Mouse (Mus musculus) heart, adult 2 months (tissue): ENCODE data around the gene Gcc2. TPM values are rescaled to one million over a fixed set of nuclear protein-coding genes. Genes with fewer than 3 reads are reported as not detected.

Source experiments
- DNase-seq, 2 experiments: peaks; one replicate each; pipeline ENCODE4 v3.0.0; 2021
- H3K27ac ChIP-seq: fragments of 200-600 bp; 2 replicates; pipeline ENCODE4 v1.8.1; 2022
- H3K27me3 ChIP-seq: fragments of 200-500 bp; 2 replicates; pipeline ENCODE4 v1.6.1; 2012; ENCODE audit warnings: mild to moderate bottlenecking, low read length, inconsistent platforms, mixed read lengths; ENCODE audit not compliant: control insufficient read depth, insufficient read depth
- H3K36me3 ChIP-seq: fragments of 200-500 bp; 2 replicates; pipeline ENCODE4 v1.6.1; 2012; ENCODE audit warnings: low read length, inconsistent platforms; ENCODE audit not compliant: control insufficient read depth, insufficient read depth
- H3K4me1 ChIP-seq: fragments of 200-500 bp; 2 replicates; pipeline ENCODE4 v1.6.1; 2011; ENCODE audit warnings: low read length; ENCODE audit not compliant: control insufficient read depth, insufficient read depth
- H3K4me3 ChIP-seq: fragments of 200-600 bp; 2 replicates; pipeline ENCODE4 v1.8.1; 2022
- H3K79me2 ChIP-seq: fragments of 200-500 bp; replicated peaks from 2 replicates; pipeline ENCODE4 v1.6.1; 2012; ENCODE audit warnings: mild to moderate bottlenecking, inconsistent platforms, low read length, moderate library complexity, mixed read lengths; ENCODE audit not compliant: control insufficient read depth, insufficient read depth
- H3K9ac ChIP-seq: fragments of 200-500 bp; 2 replicates; pipeline ENCODE4 v1.6.1; 2012; ENCODE audit warnings: low read depth, mild to moderate bottlenecking, control low read depth, inconsistent platforms, low read length, mixed read lengths
- CTCF ChIP-seq: fragments of 200-600 bp; IDR thresholded peaks from 2 replicates; pipeline ENCODE4 v1.8.1; 2022; ENCODE audit warnings: antibody characterized with exemption, mild to moderate bottlenecking, moderate library complexity
- EP300 ChIP-seq: fragments of 200-500 bp; IDR thresholded peaks from 2 replicates; pipeline ENCODE4 v1.6.1; 2011; ENCODE audit warnings: low read depth, low read length, control low read depth; ENCODE audit not compliant: insufficient read depth
- POLR2A ChIP-seq: fragments of 200-500 bp; IDR thresholded peaks from 2 replicates; pipeline ENCODE4 v1.6.1; 2011; ENCODE audit warnings: mild to moderate bottlenecking, low read depth, low read length, control low read depth; ENCODE audit not compliant: insufficient read depth
- WGBS: fragments of 180-500 bp; shearing (Covaris S2); methylation state at CpG from one replicate; pipeline ENCODE4 v1.1.7; 2018; 5-methylcytosine and 5-hydroxymethylcytosine counted together
- intact Hi-C: fragments of 180-260 bp; cut with DNase I; formaldehyde crosslinking; loops from one replicate; pipeline ENCODE4 v1.15.1; 2025
- polyA plus RNA-seq: library from polyadenylated mRNA; depleted of rRNA; stranded (reverse); fragments of >200 nt; gene quantifications from 2 replicates; pipeline ENCODE4 v1.2.3, GENCODE M21; 2012
- total RNA-seq, 2 experiments: library from RNA; stranded (reverse); gene quantifications; 2 replicates each; pipeline ENCODE4 v1.2.3; 2021

Gcc2 gene
- total and polyA plus RNA-seq, 3 experiments, result 7.9 to 29.3 (median 22.6) TPM

GRCm38 (mm10) chr10:58338590-58338989 is 83.3 kb downstream of the Gcc2 start:
- no peak for TF ChIP-seq CTCF
- no peak for TF ChIP-seq POLR2A
- no peak for TF ChIP-seq EP300
- Histone ChIP-seq H3K9ac (no peak overlapping the region), H3K4me3 (no peak overlapping the region), H3K79me2 (peaks cover 9% of the 10 kb centered on the region), H3K27ac (peak overlapping the region; percentile 45; the same call in 1 of the 2 replicates), H3K36me3 (peaks cover 21% of the 10 kb centered on the region), H3K27me3 (no peaks in the 10 kb centered on the region), H3K4me1 (peaks cover 16% of the 10 kb centered on the region)
- whole genome bisulfite sequencing, result 40% methylated on average over 1 of the region's 1 CpGs
- intact Hi-C loops, result no loop called here
- no peak for DNase-seq

- TF ChIP-seq EP300 (0 out of 2 replicates have a peak, but pooled peaks have one; percentile 58), POLR2A (no peak)
- 19% methylated on average over 2 of the region's 2 CpGs for WGBS
- H3K9ac ChIP-seq, result no peak overlapping the region
- H3K4me1 ChIP-seq, result peaks cover 14% of the 10 kb centered on the region
- peaks cover 31% of the 10 kb centered on the region for H3K36me3 ChIP-seq
- intact Hi-C loops, result loop anchor here (2.0 kb wide), 1 partner anchor 17 kb away; no protein-coding TSS in a partner anchor
- no peaks in the 10 kb centered on the region for H3K27me3 ChIP-seq
- H3K4me3 ChIP-seq, result no peak overlapping the region
- peaks cover 9% of the 10 kb centered on the region for H3K79me2 ChIP-seq
- DNase-seq, result peak; percentile 49 to 76
- peak overlapping the region; percentile 80 for H3K27ac ChIP-seq
Measured at GRCm38 (mm10) chr10:58341685-58342084, 86.4 kb downstream of the Gcc2 start.

- H3K27ac ChIP-seq, result peak overlapping the region; percentile 80
- no peak overlapping the region for H3K9ac ChIP-seq
- H3K4me3 ChIP-seq, result no peak overlapping the region
- intact Hi-C loops, result no loop called here
- H3K27me3 ChIP-seq, result no peaks in the 10 kb centered on the region
- H3K36me3 ChIP-seq, result peaks cover 34% of the 10 kb centered on the region
- no peak for TF ChIP-seq POLR2A
- no peak for TF ChIP-seq CTCF
- no peak for TF ChIP-seq EP300
- peaks cover 14% of the 10 kb centered on the region for H3K4me1 ChIP-seq
- H3K79me2 ChIP-seq, result peaks cover 7% of the 10 kb centered on the region; the same call in 1 of the 2 replicates
- WGBS, result 31% methylated on average over 2 of the region's 2 CpGs
- no peak for DNase-seq
Measured at GRCm38 (mm10) chr10:58342199-58342598, 86.9 kb downstream of the Gcc2 start.

GRCm38 (mm10) chr10:58343552-58343951 is 88.3 kb downstream of the Gcc2 start:
- TF ChIP-seq POLR2A (no peak), EP300 (no peak), CTCF (no peak)
- peaks cover 30% of the 10 kb centered on the region for H3K36me3 ChIP-seq
- no peak for DNase-seq
- no peak overlapping the region for H3K4me3 ChIP-seq
- H3K27ac ChIP-seq, result peak overlapping the region; percentile 80
- intact Hi-C loops, result no loop called here
- H3K27me3 ChIP-seq, result no peaks in the 10 kb centered on the region
- H3K4me1 ChIP-seq, result peaks cover 12% of the 10 kb centered on the region
- H3K9ac ChIP-seq, result no peak overlapping the region
- peaks cover 6% of the 10 kb centered on the region; the same call in 1 of the 2 replicates for H3K79me2 ChIP-seq
- WGBS, result 45% methylated on average over 3 of the region's 3 CpGs

- no peaks in the 10 kb centered on the region for H3K27me3 ChIP-seq
- 0 out of 2 replicates have a peak, but pooled peaks cover 3% of the 10 kb centered on the region for H3K79me2 ChIP-seq
- DNase-seq, result no peak
- WGBS, result 52% methylated on average over 3 of the region's 3 CpGs
- intact Hi-C loops, result loop anchor here (10.0 kb wide), 2 partner anchors 204 to 274 kb away; no protein-coding TSS in a partner anchor
- no peak for TF ChIP-seq EP300
- no peak for TF ChIP-seq POLR2A
- TF ChIP-seq CTCF, result no peak
- H3K4me1 ChIP-seq, result peaks cover 8% of the 10 kb centered on the region
- H3K36me3 ChIP-seq, result peaks cover 31% of the 10 kb centered on the region
- H3K27ac ChIP-seq, result no peak overlapping the region; the same call in 1 of the 2 replicates
- H3K4me3 ChIP-seq, result no peak overlapping the region
- H3K9ac ChIP-seq, result no peak overlapping the region
Measured at GRCm38 (mm10) chr10:58350600-58350999, 95.3 kb downstream of the Gcc2 start.

- H3K27ac ChIP-seq, result no peak overlapping the region; the same call in 1 of the 2 replicates
- TF ChIP-seq EP300, result no peak
- TF ChIP-seq CTCF, result no peak
- TF ChIP-seq POLR2A, result no peak
- H3K4me1 ChIP-seq, result peaks cover 10% of the 10 kb centered on the region
- H3K27me3 ChIP-seq, result no peaks in the 10 kb centered on the region
- DNase-seq, result no peak
- WGBS, result 51% methylated on average over 2 of the region's 2 CpGs
- intact Hi-C loops, result loop anchor here (10.0 kb wide), 2 partner anchors 203 to 273 kb away; no protein-coding TSS in a partner anchor
- no peak overlapping the region for H3K4me3 ChIP-seq
- no peak overlapping the region for H3K9ac ChIP-seq
- H3K79me2 ChIP-seq, result peaks cover 3% of the 10 kb centered on the region; the same call in 1 of the 2 replicates
- H3K36me3 ChIP-seq, result peaks cover 24% of the 10 kb centered on the region
Measured at GRCm38 (mm10) chr10:58351670-58352069, 96.4 kb downstream of the Gcc2 start.
